Mouse (Mus musculus) layer of hippocampus, adult 9-10 months (tissue): ENCODE measurements at regions not wholly inside any gene's neighbourhood (a gene's known extent, or its start where the extent isn't known, plus 50 kb on each side); places are given as distances from the start of the nearest gene placed in this dataset.

Source experiments
- DNase-seq: peaks from one replicate; pipeline ENCODE4 v3.0.0; 2022; ENCODE audit warnings: low spot score

DNA sequence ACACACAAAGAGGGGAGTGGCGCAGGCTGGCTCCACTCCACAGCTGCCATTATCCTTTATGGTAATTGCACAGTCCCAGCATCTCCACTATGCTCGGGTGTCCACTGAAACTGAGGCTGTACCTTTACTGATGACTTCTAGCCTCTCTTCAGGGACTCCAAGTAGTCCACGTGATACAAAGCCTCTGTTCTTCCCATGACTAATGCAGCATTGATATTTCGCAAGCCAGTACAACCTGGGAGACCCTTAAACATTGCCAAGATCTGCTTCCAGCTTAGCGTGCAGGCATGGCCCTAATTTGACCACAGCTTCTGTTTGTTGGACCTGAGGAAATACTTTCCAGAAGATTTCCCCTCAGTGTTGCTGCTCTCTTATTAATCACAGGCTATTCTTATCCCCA, 215.8 kb downstream of the Galc start:
- DNase-seq: no peak

GRCm38 (mm10) chr12:98039677-98040076, 219.6 kb downstream of the Galc start:
- DNase-seq: no peak

DNA sequence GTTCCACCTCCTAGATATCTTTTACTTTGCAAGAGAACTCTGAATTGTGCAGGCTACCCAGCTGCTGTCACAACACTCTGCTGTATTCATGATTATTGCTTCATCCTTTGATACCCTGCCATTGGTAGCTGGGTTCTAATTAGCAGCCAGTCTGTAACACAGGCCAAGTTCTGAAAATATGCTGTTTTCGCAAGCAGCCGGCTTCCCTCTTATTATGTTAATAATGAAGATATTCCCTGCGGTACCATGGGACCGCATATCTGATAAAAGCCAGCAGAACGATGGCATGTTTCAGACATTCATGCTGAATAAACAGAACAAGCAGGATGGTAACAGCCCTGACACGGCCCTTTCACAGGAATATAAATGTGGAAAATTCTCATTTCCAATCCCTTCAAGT, 235.6 kb downstream of the Galc start:
- DNase-seq: peak; percentile 22

DNA sequence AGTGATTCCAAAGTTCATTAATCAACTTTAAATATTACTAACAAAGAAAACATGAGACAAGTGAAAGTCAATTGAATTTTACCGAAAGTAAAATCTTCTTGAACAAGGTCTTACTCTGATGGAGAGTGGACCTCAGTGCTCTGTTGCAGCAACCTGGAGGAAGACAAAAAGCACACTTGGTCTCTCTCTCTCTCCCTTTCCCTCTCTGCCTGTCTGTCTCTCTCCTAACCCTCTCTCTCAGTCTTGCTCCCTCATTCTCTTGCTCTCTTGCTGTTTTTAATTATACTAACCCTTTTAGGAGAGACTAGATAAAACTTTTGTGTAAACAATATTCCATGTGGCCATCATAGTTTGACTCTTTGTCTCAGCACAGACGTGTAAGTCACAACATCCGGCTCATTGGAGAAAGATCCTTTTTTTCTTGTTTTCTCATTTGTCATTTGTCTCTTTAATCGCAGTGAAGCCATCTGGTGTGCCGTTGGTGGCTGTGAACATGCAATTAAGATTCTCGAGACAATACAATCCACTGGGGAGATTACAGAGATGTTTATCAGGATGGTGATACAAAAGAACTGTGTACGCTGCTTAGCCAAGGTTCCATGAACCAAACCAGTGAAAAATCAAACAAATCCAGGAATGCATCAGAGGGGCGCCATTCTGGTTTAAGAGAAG, 244.5 kb downstream of the Galc start:
- peak; percentile 26 for DNase-seq

GRCm38 (mm10) chr12:98009175-98009574, 250.1 kb downstream of the Galc start:
- no peak for DNase-seq

DNA sequence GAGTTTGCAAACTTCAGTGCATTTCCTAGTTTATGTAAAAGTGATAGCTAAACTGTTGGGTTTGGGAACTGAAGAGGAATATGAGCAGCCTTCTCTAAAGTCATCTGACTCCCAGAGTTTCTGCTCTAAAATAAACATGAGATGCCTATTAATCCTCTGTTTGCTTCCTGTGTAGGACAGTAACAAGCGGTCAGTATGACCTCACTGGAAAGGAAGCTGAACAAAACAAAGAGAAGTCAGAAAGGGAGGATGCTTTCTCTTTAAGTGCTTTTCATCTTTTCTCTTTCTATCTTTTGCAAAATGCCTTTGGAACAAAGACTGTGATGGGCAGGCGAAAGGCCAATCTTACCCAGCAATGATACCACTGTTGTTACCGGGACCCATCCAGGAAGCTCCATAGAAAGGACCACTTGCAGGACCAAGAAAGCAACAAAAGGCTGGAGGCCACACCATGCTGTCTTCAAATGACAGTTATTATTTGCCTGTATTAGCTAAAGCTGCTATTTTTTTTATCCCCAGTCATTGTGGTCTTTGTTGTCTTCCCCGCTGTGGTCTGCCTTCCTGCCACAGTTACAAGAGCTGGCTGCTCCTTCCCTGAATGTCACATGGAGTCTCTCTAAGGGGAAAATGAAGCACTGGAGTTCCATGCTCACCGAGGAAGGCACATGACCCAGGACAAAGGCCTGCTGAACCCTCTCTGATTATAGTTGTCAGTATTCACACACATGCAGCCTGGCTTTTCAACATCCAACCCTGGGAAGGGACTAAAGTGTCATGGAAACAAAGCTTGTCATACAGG, 253.4 kb downstream of the Galc start:
- no peak for DNase-seq

- no peak for DNase-seq
These were observed 257.0 kb downstream of the Galc start for GRCm38 (mm10) chr12:98002217-98002616.

- no peak for DNase-seq
These were observed 264.4 kb downstream of the Galc start for GRCm38 (mm10) chr12:97994884-97995283.

- DNase-seq: no peak
These were observed 265.3 kb downstream of the Galc start for GRCm38 (mm10) chr12:97993937-97994336.

- peak; percentile 24 for DNase-seq
These were observed 275.9 kb downstream of the Galc start for GRCm38 (mm10) chr12:97983390-97983789.

GRCm38 (mm10) chr12:97978668-97979067, 280.6 kb downstream of the Galc start:
- DNase-seq: no peak

DNA sequence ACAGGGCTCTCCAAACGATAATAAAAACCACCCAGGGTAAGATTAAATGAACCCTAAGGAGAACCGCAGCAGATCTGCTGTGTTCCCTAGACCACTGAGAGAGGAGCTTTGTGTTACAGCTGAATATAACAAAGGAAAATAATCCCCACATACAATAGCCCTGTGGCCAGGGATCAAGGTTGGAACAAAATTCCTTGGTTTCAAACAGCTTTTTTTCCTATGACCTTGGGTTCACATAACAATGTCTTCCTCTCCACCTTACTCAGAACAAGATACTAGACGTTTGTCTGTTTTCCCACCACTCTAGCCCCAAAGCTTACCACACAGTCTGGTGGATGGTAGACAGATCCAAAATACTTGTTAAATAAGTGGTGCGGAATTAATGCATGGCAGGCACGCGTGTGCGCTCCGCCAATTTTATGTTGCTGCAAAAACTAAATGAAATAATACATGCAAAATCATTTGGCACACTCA, 281.0 kb downstream of the Galc start:
- no peak for DNase-seq

- DNase-seq: no peak
These were observed 281.6 kb downstream of the Galc start for GRCm38 (mm10) chr12:97977633-97978032.

DNA sequence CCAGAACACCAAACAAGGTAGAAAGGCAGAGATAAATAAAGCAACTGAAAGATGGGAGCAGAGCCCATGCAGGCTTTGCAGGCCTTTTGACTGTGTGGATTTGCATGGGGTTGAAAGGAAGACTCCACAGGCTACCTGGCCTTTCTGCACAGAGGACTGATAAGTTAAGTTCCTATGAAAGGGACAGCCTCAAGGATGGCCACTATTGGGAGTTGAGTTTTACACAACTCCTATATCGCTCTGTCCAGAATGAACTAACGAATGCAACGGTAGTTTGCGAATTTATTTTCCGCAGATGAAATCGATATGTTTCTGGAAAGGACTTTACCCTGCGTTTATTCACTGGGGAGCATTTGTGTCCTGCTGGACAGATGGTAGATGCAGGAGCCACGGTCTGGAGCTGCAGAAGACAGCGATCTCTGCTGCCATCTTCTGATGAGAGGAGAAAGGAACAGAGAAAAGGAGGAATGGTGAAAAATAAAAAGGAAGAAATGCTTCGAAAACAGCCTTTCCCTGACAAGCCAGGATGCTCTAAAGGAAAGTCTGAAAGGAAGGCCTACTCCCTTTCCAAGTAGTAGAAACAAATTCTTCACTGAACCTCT, 285.2 kb downstream of the Galc start:
- no peak for DNase-seq

DNA sequence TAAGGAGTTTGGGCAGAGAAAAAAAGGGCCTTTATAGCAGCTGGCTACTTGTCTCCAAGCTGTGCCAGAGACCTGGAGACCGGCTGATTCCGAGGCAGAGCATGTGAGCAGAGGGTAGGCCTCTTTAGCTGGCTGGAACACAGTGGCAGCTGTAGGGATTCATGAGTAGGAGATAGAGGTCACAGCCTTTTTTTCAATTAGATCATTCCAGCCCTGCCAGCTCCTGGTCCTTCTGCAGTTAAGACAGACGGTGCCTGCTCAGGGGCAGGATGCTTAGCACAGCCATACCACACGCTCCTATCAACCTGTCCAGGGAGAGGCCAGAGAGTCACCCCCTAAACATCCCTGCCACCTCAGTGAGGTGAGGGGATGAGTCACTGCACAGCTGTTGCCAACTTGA, 302.1 kb downstream of the Galc start:
- DNase-seq: no peak

- DNase-seq: no peak
These were observed 305.9 kb downstream of the Galc start for GRCm38 (mm10) chr12:97953336-97953735.

- DNase-seq: peak; percentile 7
These were observed 307.1 kb downstream of the Galc start for GRCm38 (mm10) chr12:97952204-97952603.

GRCm38 (mm10) chr12:97950072-97950471, 309.2 kb downstream of the Galc start:
- DNase-seq: no peak

DNA sequence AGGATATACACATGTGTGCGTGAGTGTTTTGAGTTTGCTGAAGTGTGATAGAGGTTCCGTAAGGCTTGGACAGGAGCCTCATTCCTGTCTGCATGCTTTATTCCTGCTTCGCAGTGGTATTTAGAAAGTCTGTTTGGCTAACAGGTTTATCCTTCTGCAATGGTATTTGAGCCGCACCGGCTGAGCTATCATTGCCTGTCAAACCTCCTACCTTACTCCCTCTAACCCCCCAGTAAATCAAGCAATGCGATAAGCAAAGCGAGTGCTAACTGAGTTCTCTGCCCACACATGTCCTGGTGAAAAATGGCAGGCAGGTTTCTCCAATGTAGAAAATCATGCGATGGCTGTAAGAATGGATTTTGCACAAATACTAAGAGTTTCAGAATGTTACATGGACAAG, 311.8 kb downstream of the Galc start:
- DNase-seq: no peak

DNA sequence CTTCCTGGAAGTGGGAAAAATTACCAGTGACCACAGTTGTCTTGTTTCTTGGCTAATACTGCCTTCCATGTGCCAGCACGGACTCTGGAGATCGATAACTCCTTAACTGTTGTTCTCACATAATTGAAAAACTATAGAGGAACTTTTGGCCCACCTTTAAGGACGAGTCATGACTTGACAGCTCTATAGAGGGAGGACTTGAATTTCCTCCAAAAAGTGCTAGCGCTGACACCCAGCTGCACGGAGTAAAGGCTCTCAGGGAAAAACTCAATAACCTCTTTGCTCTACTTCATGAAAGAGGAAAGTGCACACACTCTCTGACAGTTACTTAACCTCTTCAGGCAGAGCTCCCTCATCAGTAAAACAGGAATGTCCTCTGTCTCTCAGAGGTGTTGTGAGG, 320.9 kb downstream of the Galc start:
- no peak for DNase-seq

DNA sequence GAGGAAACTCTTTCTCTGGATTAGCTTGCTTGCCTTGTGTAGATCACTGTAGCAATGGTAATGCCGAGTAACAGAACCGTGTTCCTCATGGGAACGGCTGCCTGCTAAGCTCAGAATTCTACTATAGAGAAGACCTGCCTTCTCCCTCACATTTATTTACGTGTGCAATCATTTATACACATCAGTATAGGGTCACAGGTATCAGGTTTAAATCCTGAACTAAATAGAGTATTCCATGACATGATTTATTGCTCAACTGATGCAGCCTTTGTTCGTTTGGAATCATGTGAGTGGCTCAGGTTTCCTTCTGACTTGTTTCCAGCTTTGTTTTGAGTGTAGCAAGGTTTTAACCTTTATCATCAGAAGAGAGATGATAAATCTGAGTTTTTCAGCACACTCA, 329.4 kb downstream of the Galc start:
- DNase-seq: no peak

- no peak for DNase-seq
These were observed 332.2 kb downstream of the Galc start for GRCm38 (mm10) chr12:97927036-97927435.
